Mouse (Mus musculus): ENCODE measurements around the gene Syne3. TPM values are rescaled to one million over a fixed set of nuclear protein-coding genes. Genes with fewer than 3 reads are reported as not detected.

Gene Syne3
- total and polyA plus RNA-seq, 3 experiments: 4.9 to 10.7 TPM; not detected in 1

DNA sequence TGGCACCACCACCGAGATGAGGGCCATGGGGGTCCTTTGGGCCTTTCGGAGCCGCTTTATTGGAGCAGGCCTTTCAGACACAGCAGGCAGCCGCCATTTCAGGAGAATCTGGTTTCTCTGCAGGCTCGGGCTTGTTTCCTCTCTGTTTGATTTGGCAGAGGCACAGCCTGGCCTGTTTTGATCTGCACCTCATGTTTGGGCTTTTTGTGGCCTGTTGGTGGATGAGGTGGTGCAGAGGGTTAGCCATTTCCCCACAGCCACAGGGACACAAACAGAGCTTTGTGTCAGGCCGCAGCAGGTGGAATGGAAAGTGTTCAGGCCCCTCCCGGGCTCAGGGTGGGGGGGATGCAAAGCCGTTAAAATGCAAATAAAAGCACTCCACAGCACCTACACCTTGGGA is 108.3 kb downstream of the Syne3 start:
- H3K4me3 ChIP-seq (ENCODE audit: control insufficient read depth in 1 of 2, insufficient read depth in 1 of 2, low read depth in 2 of 2, low read length in 2 of 2): no peak overlapping the region
- no peak overlapping the region for H3K27ac ChIP-seq (ENCODE audit: control insufficient read depth, low read depth, low read length)
- H3K79me2 ChIP-seq (ENCODE audit: control insufficient read depth, insufficient read depth, low read length, poor library complexity): no peaks in the 10 kb centered on the region
- no peak overlapping the region for H3K9ac ChIP-seq (ENCODE audit: control insufficient read depth, low read depth, low read length, poor library complexity, severe bottlenecking)
- H3K36me3 ChIP-seq (ENCODE audit: control insufficient read depth in 1 of 2, insufficient read depth in 2 of 2, low read length in 2 of 2): no peaks in the 10 kb centered on the region
- DNase-seq (ENCODE audit: low read depth, low spot score): no peak
- no peak for TF ChIP-seq MAX (IDR thresholded peaks at IDR 0.05; ENCODE audit: low read length)
- no peak for TF ChIP-seq BHLHE40 (IDR thresholded peaks at IDR 0.05; ENCODE audit: borderline replicate concordance, low read depth, low read length)
- TF ChIP-seq ZKSCAN1 (IDR thresholded peaks at IDR 0.05; ENCODE audit: low read depth, low read length): no peak
- no peak for TF ChIP-seq CHD1 (IDR thresholded peaks at IDR 0.05; ENCODE audit: low read depth, low read length)
- TF ChIP-seq TBP (IDR thresholded peaks at IDR 0.05; ENCODE audit: low read depth, low read length): no peak
- no peak for TF ChIP-seq RCOR1 (IDR thresholded peaks at IDR 0.05; ENCODE audit: low read depth, low read length)
- TF ChIP-seq MAFK (IDR thresholded peaks at IDR 0.05; ENCODE audit: borderline replicate concordance, low read depth, low read length): no peak
- H3K9me3 ChIP-seq (replicated peaks; ENCODE audit: insufficient read depth, low read length): no peaks in the 10 kb centered on the region
- H3K27me3 ChIP-seq (ENCODE audit: control insufficient read depth in 1 of 2, insufficient read depth in 2 of 2, low read length in 2 of 2): no peaks in the 10 kb centered on the region
- H3K4me1 ChIP-seq (ENCODE audit: control insufficient read depth in 1 of 2, insufficient read depth in 2 of 2, low read length in 2 of 2): no peaks in the 10 kb centered on the region

DNA sequence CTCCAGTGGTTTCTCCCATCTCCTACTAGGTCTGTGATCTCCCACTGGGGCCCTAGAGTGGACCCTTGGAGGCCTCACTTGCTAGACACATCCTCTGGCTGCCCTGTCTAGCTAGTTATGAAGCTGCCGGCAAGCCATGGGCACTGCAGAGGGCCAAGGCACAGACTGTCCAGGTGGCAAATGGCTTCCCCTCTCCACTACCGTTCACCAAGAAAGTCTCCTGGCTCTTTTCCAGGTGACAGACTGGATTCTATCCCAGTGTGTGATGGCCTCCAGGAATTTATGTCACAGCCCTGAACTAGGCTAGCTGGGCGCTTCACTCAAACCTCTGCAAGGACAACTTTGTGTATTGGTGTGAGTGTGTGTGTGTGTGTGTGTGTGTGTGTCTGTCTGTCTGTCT is 109.8 kb downstream of the Syne3 start:
- Histone ChIP-seq H3K27me3 (ENCODE audit: control insufficient read depth in 1 of 2, insufficient read depth in 2 of 2, low read length in 2 of 2) (no peaks in the 10 kb centered on the region), H3K36me3 (ENCODE audit: control insufficient read depth in 1 of 2, insufficient read depth in 2 of 2, low read length in 2 of 2) (no peaks in the 10 kb centered on the region), H3K27ac (ENCODE audit: control insufficient read depth, low read depth, low read length) (no peak overlapping the region), H3K9ac (ENCODE audit: control insufficient read depth, low read depth, low read length, poor library complexity, severe bottlenecking) (no peak overlapping the region), H3K4me1 (ENCODE audit: control insufficient read depth in 1 of 2, insufficient read depth in 2 of 2, low read length in 2 of 2) (no peaks in the 10 kb centered on the region), H3K9me3 (replicated peaks; ENCODE audit: insufficient read depth, low read length) (no peaks in the 10 kb centered on the region), H3K79me2 (ENCODE audit: control insufficient read depth, insufficient read depth, low read length, poor library complexity) (no peaks in the 10 kb centered on the region), H3K4me3 (ENCODE audit: control insufficient read depth in 1 of 2, insufficient read depth in 1 of 2, low read depth in 2 of 2, low read length in 2 of 2) (no peak overlapping the region)
- DNase-seq (ENCODE audit: low read depth, low spot score): no peak
- TF ChIP-seq TAL1 (IDR thresholded peaks at IDR 0.05; ENCODE audit: low read length) (no peak), ZMIZ1 (IDR thresholded peaks at IDR 0.05; ENCODE audit: low read depth, low read length) (no peak), ZKSCAN1 (IDR thresholded peaks at IDR 0.05; ENCODE audit: low read depth, low read length) (no peak), RAD21 (IDR thresholded peaks at IDR 0.05; ENCODE audit: low read depth, low read length) (no peak), TCF12 (IDR thresholded peaks at IDR 0.05; ENCODE audit: low read depth, low read length) (no peak), POLR2AphosphoS2 (IDR thresholded peaks at IDR 0.05; ENCODE audit: low read length) (no peak)

- no peak for DNase-seq (ENCODE audit: low read depth, low spot score)
- Histone ChIP-seq H3K9me3 (replicated peaks; ENCODE audit: insufficient read depth, low read length) (no peaks in the 10 kb centered on the region), H3K36me3 (ENCODE audit: control insufficient read depth in 1 of 2, insufficient read depth in 2 of 2, low read length in 2 of 2) (no peaks in the 10 kb centered on the region), H3K4me1 (ENCODE audit: control insufficient read depth in 1 of 2, insufficient read depth in 2 of 2, low read length in 2 of 2) (no peaks in the 10 kb centered on the region), H3K4me3 (ENCODE audit: control insufficient read depth in 1 of 2, insufficient read depth in 1 of 2, low read depth in 2 of 2, low read length in 2 of 2) (no peak overlapping the region), H3K79me2 (ENCODE audit: control insufficient read depth, insufficient read depth, low read length, poor library complexity) (no peaks in the 10 kb centered on the region), H3K27ac (ENCODE audit: control insufficient read depth, low read depth, low read length) (no peak overlapping the region), H3K27me3 (ENCODE audit: control insufficient read depth in 1 of 2, insufficient read depth in 2 of 2, low read length in 2 of 2) (no peaks in the 10 kb centered on the region), H3K9ac (ENCODE audit: control insufficient read depth, low read depth, low read length, poor library complexity, severe bottlenecking) (no peak overlapping the region)
- no peak for TF ChIP-seq NELFE (IDR thresholded peaks at IDR 0.05; ENCODE audit: low read depth, low read length)
- no peak for TF ChIP-seq JUND (IDR thresholded peaks at IDR 0.05; ENCODE audit: low read depth, low read length)
- TF ChIP-seq MYC (IDR thresholded peaks at IDR 0.05; ENCODE audit: low read depth, low read length): no peak
Measured at GRCm38 (mm10) chr12:104899161-104899560, 110.4 kb downstream of the Syne3 start.
